Comparison of ENCODE assay signal across 12 mouse cellular contexts in the genomic region with DNA sequence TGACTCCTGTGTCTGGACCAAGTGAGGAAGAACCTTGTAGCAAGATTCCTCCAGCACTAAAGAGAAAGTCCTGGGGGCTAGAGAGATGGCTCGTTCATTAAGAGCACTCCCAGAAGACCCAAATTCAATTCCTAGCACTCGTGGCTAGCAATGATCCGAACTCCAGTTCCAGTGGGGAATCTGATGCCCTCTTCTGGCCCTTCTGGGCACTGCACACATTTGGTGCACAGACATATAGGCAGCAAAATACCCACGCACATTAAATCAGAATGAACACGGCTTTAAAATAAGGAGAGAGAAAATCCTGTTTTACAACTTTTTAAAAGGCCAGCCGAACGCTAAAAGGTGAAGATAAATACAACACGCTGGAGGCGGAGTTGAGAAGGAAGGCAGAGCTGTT. TPM values are rescaled to one million over a fixed set of nuclear protein-coding genes. Genes with fewer than 3 reads are reported as not detected.
DNase-seq lines count a peak whose midpoint lies in the region; ATAC-seq and TF ChIP-seq lines count a peak whose summit lies in the region.
"Had no signal": no experiment of that assay in that cellular context is flagged by ENCODE, and none has a peak within 500 bp of the region (broad histone marks: within the 10 kb centered on the region; RNA-seq: fewer than 3 reads in every experiment).

No protein-coding gene starts in this region.

- peak; percentile 42 to 54 for DNase-seq in cerebellum, postnatal 10 days
- DNase-seq in cerebellum, adult 9-10 months: no peak
- DNase-seq in kidney, postnatal 0 days (ENCODE audit: low spot score): no peak
- DNase-seq in B cell, adult 2 months: peak; percentile 30 to 36
- DNase-seq in embryonic facial prominence, embryonic 10.5 days (ENCODE audit: low spot score): peak; percentile 18
- DNase-seq in ovary, adult 18-20 months (ENCODE audit: low spot score): no peak
- no peak for DNase-seq in embryo, embryonic 11 days
- DNase-seq: heart, adult 18-20 months had no signal

- H3K27me3 ChIP-seq in kidney, postnatal 0 days (ENCODE audit: insufficient read depth, low read length): no peaks in the 10 kb centered on the region
- H3K27me3 ChIP-seq in kidney, embryonic 16.5 days (ENCODE audit: insufficient read depth, low read length): no peaks in the 10 kb centered on the region
- H3K27me3 ChIP-seq in embryonic facial prominence, embryonic 10.5 days (replicated peaks; ENCODE audit: low read depth, poor library complexity, severe bottlenecking): no peaks in the 10 kb centered on the region
- H3K27me3 ChIP-seq: forebrain, embryonic 13.5 days; limb, embryonic 13.5 days; midbrain, embryonic 12.5 days had no signal

- H3K9me3 ChIP-seq in kidney, postnatal 0 days (replicated peaks; ENCODE audit: low read length): no peaks in the 10 kb centered on the region
- H3K9me3 ChIP-seq in kidney, embryonic 16.5 days (ENCODE audit: low read length): no peaks in the 10 kb centered on the region
- no peaks in the 10 kb centered on the region for H3K9me3 ChIP-seq in embryonic facial prominence, embryonic 10.5 days
- H3K9me3 ChIP-seq: forebrain, embryonic 13.5 days; limb, embryonic 13.5 days; midbrain, embryonic 12.5 days had no signal

- no peaks in the 10 kb centered on the region for H3K4me1 ChIP-seq in kidney, postnatal 0 days (replicated peaks; ENCODE audit: insufficient read depth, low read length)
- H3K4me1 ChIP-seq in kidney, embryonic 16.5 days (ENCODE audit: insufficient read depth, low read length): no peaks in the 10 kb centered on the region
- H3K4me1 ChIP-seq in embryonic facial prominence, embryonic 10.5 days: no peaks in the 10 kb centered on the region
- H3K4me1 ChIP-seq: limb, embryonic 13.5 days had no signal

- peak; percentile 56 for TF ChIP-seq CTCF in kidney, postnatal 0 days (IDR thresholded peaks at IDR 0.05; ENCODE audit: low read depth)

- no peak overlapping the region for H3K27ac ChIP-seq in kidney, postnatal 0 days
- no peak overlapping the region for H3K27ac ChIP-seq in kidney, embryonic 16.5 days (ENCODE audit: low read length)
- no peak overlapping the region for H3K27ac ChIP-seq in embryonic facial prominence, embryonic 10.5 days (replicated peaks)
- H3K27ac ChIP-seq: forebrain, embryonic 13.5 days; limb, embryonic 13.5 days; midbrain, embryonic 12.5 days had no signal

- H3K9ac ChIP-seq in kidney, postnatal 0 days (ENCODE audit: low read depth, low read length): no peak overlapping the region
- H3K9ac ChIP-seq in kidney, embryonic 16.5 days (replicated peaks; ENCODE audit: low read length): no peak overlapping the region
- H3K9ac ChIP-seq: forebrain, embryonic 13.5 days; limb, embryonic 13.5 days; midbrain, embryonic 12.5 days had no signal

- WGBS in kidney, postnatal 0 days: 83% methylated on average over 9 of the region's 9 CpGs
- 81% methylated on average over 9 of the region's 9 CpGs for WGBS in kidney, embryonic 16.5 days
- 81% methylated on average over 9 of the region's 9 CpGs for WGBS in embryonic facial prominence, embryonic 10.5 days

- no peak for ATAC-seq in kidney, postnatal 0 days (replicated peaks; ENCODE audit: low FRiP score, low read depth)
- ATAC-seq in kidney, embryonic 16.5 days (ENCODE audit: low FRiP score, low TSS enrichment): no peak
- ATAC-seq: forebrain, embryonic 13.5 days had no signal

- H3K4me3 ChIP-seq in kidney, postnatal 0 days (replicated peaks; ENCODE audit: low read depth, low read length): no peak overlapping the region
- H3K4me3 ChIP-seq in kidney, embryonic 16.5 days (ENCODE audit: low read length): no peak overlapping the region
- H3K4me3 ChIP-seq in embryonic facial prominence, embryonic 10.5 days: no peak overlapping the region
- H3K4me3 ChIP-seq: forebrain, embryonic 13.5 days; limb, embryonic 13.5 days; midbrain, embryonic 12.5 days had no signal

- H3K4me2 ChIP-seq in kidney, postnatal 0 days (ENCODE audit: low read length): no peak overlapping the region
- no peak overlapping the region for H3K4me2 ChIP-seq in kidney, embryonic 16.5 days (replicated peaks; ENCODE audit: low read depth, low read length)
- H3K4me2 ChIP-seq: forebrain, embryonic 13.5 days; limb, embryonic 13.5 days; midbrain, embryonic 12.5 days had no signal

- H3K36me3 ChIP-seq in kidney, postnatal 0 days (ENCODE audit: insufficient read depth, low read length): no peaks in the 10 kb centered on the region
- H3K36me3 ChIP-seq in kidney, embryonic 16.5 days (ENCODE audit: insufficient read depth, low read length): no peaks in the 10 kb centered on the region
- no peaks in the 10 kb centered on the region for H3K36me3 ChIP-seq in embryonic facial prominence, embryonic 10.5 days (replicated peaks)
- H3K36me3 ChIP-seq: limb, embryonic 13.5 days; midbrain, embryonic 12.5 days had no signal

RNA-seq across cellular contexts. Expression of a gene that starts 43.9 kb away (rescaled TPM):
- polyA plus RNA-seq in kidney, postnatal 0 days (2015; fragmentation: Nextera tagmentation; extraction: Ambion mirVana): 24.4 and 25.6 TPM in 2 replicates
- 23.5 and 28.4 TPM in 2 replicates for polyA plus RNA-seq in kidney, embryonic 16.5 days (2015; fragmentation: Nextera tagmentation; extraction: Ambion mirVana)
- 29.3 and 30.6 TPM in 2 replicates for polyA plus RNA-seq in embryonic facial prominence, embryonic 10.5 days (2016; fragmentation: Nextera tagmentation; extraction: Ambion mirVana)

Comparison
In these comparisons a context has a peak if more than half of its experiments do, and no peak if none do; other contexts are left out.
1. DNase-seq: peak in cerebellum, postnatal 10 days (2 of 2), B cell, adult 2 months (2 of 2) and embryonic facial prominence, embryonic 10.5 days (single experiment); none in cerebellum, adult 9-10 months (single experiment), kidney, postnatal 0 days (single experiment), ovary, adult 18-20 months (single experiment) and embryo, embryonic 11 days (single experiment).